8 mouse cellular contexts compared by ENCODE assay signal in the genomic region with DNA sequence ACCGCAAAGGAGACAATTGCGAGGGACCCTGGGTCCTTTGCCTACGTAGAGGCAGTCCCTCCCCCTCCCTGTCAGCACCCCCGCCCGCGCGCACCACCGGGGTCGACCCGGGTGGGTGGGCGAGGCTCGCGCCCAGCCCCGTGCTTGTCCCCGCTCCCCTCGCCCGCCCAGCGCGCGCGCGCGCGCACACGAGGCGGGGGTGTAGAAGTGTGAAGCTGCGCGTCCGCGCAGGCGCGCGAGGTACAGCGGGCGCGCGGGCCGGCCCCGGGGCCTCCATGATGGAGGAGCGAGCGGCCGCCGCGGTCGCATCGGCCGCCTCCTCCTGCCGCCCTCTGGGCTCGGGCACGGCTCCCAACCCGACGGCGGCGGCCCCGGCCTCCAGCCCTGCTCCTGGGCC. TPM values are rescaled to one million over a fixed set of nuclear protein-coding genes. Genes with fewer than 3 reads are reported as not detected.
DNase-seq lines count a peak whose midpoint lies in the region; ATAC-seq and TF ChIP-seq lines count a peak whose summit lies in the region.

No protein-coding gene starts in this region.

- H3K4me2 ChIP-seq in midbrain, embryonic 11.5 days, result peak overlapping the region; percentile 72

- no peak for TF ChIP-seq CTCF in cortical plate, adult 2 months (IDR thresholded peaks at IDR 0.05; ENCODE audit: extremely low read depth, insufficient read depth, low read length)
- TF ChIP-seq CTCF in small intestine, adult 2 months (IDR thresholded peaks at IDR 0.05; ENCODE audit: extremely low read depth, insufficient read length, insufficient replicate concordance, low read depth, low read length), result no peak

- H3K27ac ChIP-seq in cortical plate, adult 2 months (ENCODE audit: insufficient read depth, low read length), result peak overlapping the region; percentile 100
- peak overlapping the region; percentile 99 for H3K27ac ChIP-seq in midbrain, embryonic 11.5 days (ENCODE audit: low read depth, low read length)
- peak overlapping the region; percentile 59 for H3K27ac ChIP-seq in small intestine, adult 2 months (ENCODE audit: insufficient read depth, low read depth, low read length)

- TF ChIP-seq POLR2A in cortical plate, adult 2 months (IDR thresholded peaks at IDR 0.05; ENCODE audit: extremely low read depth, insufficient read depth, low read length), result peak; percentile 12; the same call in 1 of the 2 replicates
- TF ChIP-seq POLR2A in small intestine, adult 2 months (IDR thresholded peaks at IDR 0.05; ENCODE audit: low read depth, low read length), result peak; percentile 45; the same call in 1 of the 2 replicates

- peak; percentile 6 to 27 for DNase-seq in monocyte, adult 2 months (ENCODE audit: low read depth in 1 of 2, low spot score in 2 of 2)
- DNase-seq in gastrocnemius, postnatal 10 days, result peak; percentile 77
- peak; percentile 89 for DNase-seq in left cerebral cortex, postnatal 4 days
- peak; percentile 99 for DNase-seq in midbrain, embryonic 11.5 days (ENCODE audit: low spot score, missing footprints)

- WGBS in midbrain, embryonic 11.5 days, result under 1% methylated on average over 48 of the region's 55 CpGs
- WGBS in small intestine, adult 2 months, result under 1% methylated on average over 45 of the region's 55 CpGs

- no peaks in the 10 kb centered on the region for H3K36me3 ChIP-seq in midbrain, embryonic 11.5 days (ENCODE audit: control insufficient read depth, insufficient read depth, low read length)
- peaks cover 2% of the 10 kb centered on the region; the same call in 1 of the 2 replicates for H3K36me3 ChIP-seq in small intestine, adult 2 months (ENCODE audit: control insufficient read depth, insufficient read depth, low read length)

- H3K9ac ChIP-seq in midbrain, embryonic 11.5 days (ENCODE audit: low read length), result peak overlapping the region; percentile 100

- intact Hi-C loops in left cerebral cortex, postnatal 4 days (cut with DNase I), result no loop called here

- H3K4me1 ChIP-seq in cortical plate, adult 2 months (ENCODE audit: control insufficient read depth, insufficient read depth, low read length), result peaks cover 26% of the 10 kb centered on the region
- peaks cover 51% of the 10 kb centered on the region for H3K4me1 ChIP-seq in midbrain, embryonic 11.5 days (ENCODE audit: control insufficient read depth, insufficient read depth, low read length)
- H3K4me1 ChIP-seq in small intestine, adult 2 months (ENCODE audit: control insufficient read depth, insufficient read depth, insufficient read length, low read length), result peaks cover 12% of the 10 kb centered on the region; the same call in 1 of the 2 replicates

- ATAC-seq in monocyte, adult 5-6 weeks (replicated peaks; ENCODE audit: insufficient number of reproducible peaks, low FRiP score, low TSS enrichment, poor library complexity, severe bottlenecking), result no peak
- peak; percentile 80 for ATAC-seq in inflammation-experienced regulatory T-cells, adult 6 months
- ATAC-seq in midbrain, embryonic 11.5 days (ENCODE audit: low FRiP score), result peak; percentile 75

- H3K9me3 ChIP-seq in midbrain, embryonic 11.5 days (ENCODE audit: control insufficient read depth, low read length), result no peaks in the 10 kb centered on the region

- peak overlapping the region; percentile 90 for H3K4me3 ChIP-seq in cortical plate, adult 2 months (ENCODE audit: insufficient read depth, low read length)
- peak overlapping the region; percentile 97 for H3K4me3 ChIP-seq in midbrain, embryonic 11.5 days (ENCODE audit: low read depth, low read length)
- peak overlapping the region; percentile 95 for H3K4me3 ChIP-seq in small intestine, adult 2 months (ENCODE audit: low read depth, low read length)

- H3K27me3 ChIP-seq in midbrain, embryonic 11.5 days (ENCODE audit: control insufficient read depth, insufficient read depth, low read length), result peaks cover 20% of the 10 kb centered on the region
- H3K27me3 ChIP-seq in small intestine, adult 2 months (ENCODE audit: control insufficient read depth, insufficient read depth, low read length), result no peaks in the 10 kb centered on the region

RNA-seq across cellular contexts. Expression of a gene that starts 0.4 kb away (rescaled TPM):
- total RNA-seq in monocyte, adult 5-6 weeks (2017), result 70.9 to 99.8 TPM (median 71.5 TPM) in 3 replicates
- 291 and 307 TPM in 2 replicates for polyA plus RNA-seq in cortical plate, adult 2 months (2012; rRNA removed)
- total RNA-seq in gastrocnemius, postnatal 10 days (2021), result 10 to 100 TPM; 42.3 to 46.1 TPM
- polyA plus RNA-seq in inflammation-experienced regulatory T-cells, adult 6 months (2017; shearing (Covaris generic)), result 10 to 100 TPM; 16.1 to 24.1 (median 19.7) TPM
- total RNA-seq in left cerebral cortex, postnatal 4 days (2021), result 100 to 1,000 TPM; 223 to 229 TPM
- 111 and 115 TPM in 2 replicates for polyA plus RNA-seq in midbrain, embryonic 11.5 days (2014; fragmentation: Nextera tagmentation; extraction: Ambion mirVana)
- polyA plus RNA-seq in small intestine, adult 2 months (2012; rRNA removed), result 58.9 and 119 TPM in 2 replicates

RNA-seq across cellular contexts. Expression of a gene that starts 0.5 kb away (rescaled TPM):
- 9.6 to 15.3 TPM (median 10.6 TPM) in 3 replicates for total RNA-seq in monocyte, adult 5-6 weeks (2017)
- 42.3 and 44.0 TPM in 2 replicates for polyA plus RNA-seq in cortical plate, adult 2 months (2012; rRNA removed)
- total RNA-seq in gastrocnemius, postnatal 10 days (2021), result 10 to 100 TPM; 23.2 to 23.3 TPM
- polyA plus RNA-seq in inflammation-experienced regulatory T-cells, adult 6 months (2017; shearing (Covaris generic)), result 1 to 10 TPM; 5.7 to 9.6 (median 8.9) TPM
- total RNA-seq in left cerebral cortex, postnatal 4 days (2021), result 10 to 100 TPM; 35.8 to 38.9 TPM
- polyA plus RNA-seq in midbrain, embryonic 11.5 days (2014; fragmentation: Nextera tagmentation; extraction: Ambion mirVana), result 24.3 and 25.9 TPM in 2 replicates
- polyA plus RNA-seq in small intestine, adult 2 months (2012; rRNA removed), result 14.6 and 24.5 TPM in 2 replicates

RNA-seq across cellular contexts. Expression of a gene that starts 26.6 kb away (rescaled TPM):
- 13.1 to 26.6 TPM (median 15.6 TPM) in 3 replicates for total RNA-seq in monocyte, adult 5-6 weeks (2017)
- polyA plus RNA-seq in cortical plate, adult 2 months (2012; rRNA removed), result 6.5 and 6.8 TPM in 2 replicates
- 10 to 100 TPM in 1 of 2 experiments, 1 to 10 TPM in 1; 9.8 to 14.0 TPM for total RNA-seq in gastrocnemius, postnatal 10 days (2021)
- 10 to 100 TPM; 38.3 to 51.4 (median 47.1) TPM for polyA plus RNA-seq in inflammation-experienced regulatory T-cells, adult 6 months (2017; shearing (Covaris generic))
- 1 to 10 TPM; 9.1 to 9.5 TPM for total RNA-seq in left cerebral cortex, postnatal 4 days (2021)
- polyA plus RNA-seq in midbrain, embryonic 11.5 days (2014; fragmentation: Nextera tagmentation; extraction: Ambion mirVana), result 9.2 and 10.3 TPM in 2 replicates
- 22.9 and 44.0 TPM in 2 replicates for polyA plus RNA-seq in small intestine, adult 2 months (2012; rRNA removed)

RNA-seq across cellular contexts. Expression of a gene that starts 34.9 kb away (rescaled TPM):
- total RNA-seq in monocyte, adult 5-6 weeks (2017), result 40.9 to 71.2 TPM (median 56.6 TPM) in 3 replicates
- 5.7 and 6.1 TPM in 2 replicates for polyA plus RNA-seq in cortical plate, adult 2 months (2012; rRNA removed)
- 10 to 100 TPM; 32.5 to 34.9 TPM for total RNA-seq in gastrocnemius, postnatal 10 days (2021)
- 100 to 1,000 TPM; 134 to 155 (median 155) TPM for polyA plus RNA-seq in inflammation-experienced regulatory T-cells, adult 6 months (2017; shearing (Covaris generic))
- 1 to 10 TPM; 8.8 TPM for total RNA-seq in left cerebral cortex, postnatal 4 days (2021)
- polyA plus RNA-seq in midbrain, embryonic 11.5 days (2014; fragmentation: Nextera tagmentation; extraction: Ambion mirVana), result 20.7 and 23.2 TPM in 2 replicates
- polyA plus RNA-seq in small intestine, adult 2 months (2012; rRNA removed), result 37.8 and 43.5 TPM in 2 replicates

RNA-seq across cellular contexts. Expression of a gene that starts 59.0 kb away (rescaled TPM):
- total RNA-seq in monocyte, adult 5-6 weeks (2017), result not detected in 3 replicates
- 169 and 184 TPM in 2 replicates for polyA plus RNA-seq in cortical plate, adult 2 months (2012; rRNA removed)
- 10 to 100 TPM in 1 of 2 experiments, 1 to 10 TPM in 1; 9.5 to 10.9 TPM for total RNA-seq in gastrocnemius, postnatal 10 days (2021)
- polyA plus RNA-seq in inflammation-experienced regulatory T-cells, adult 6 months (2017; shearing (Covaris generic)), result not detected
- 10 to 100 TPM; 57.6 to 61.8 TPM for total RNA-seq in left cerebral cortex, postnatal 4 days (2021)
- 4.8 and 5.3 TPM in 2 replicates for polyA plus RNA-seq in midbrain, embryonic 11.5 days (2014; fragmentation: Nextera tagmentation; extraction: Ambion mirVana)
- 21.6 and 24.2 TPM in 2 replicates for polyA plus RNA-seq in small intestine, adult 2 months (2012; rRNA removed)

Comparison
In these comparisons a context has a peak if more than half of its experiments do, and no peak if none do; other contexts are left out.
1. DNase-seq: peak in every context shown above with its lines; median percentile 99 in midbrain, embryonic 11.5 days; 89 in left cerebral cortex, postnatal 4 days; 77 in gastrocnemius, postnatal 10 days; 16 in monocyte, adult 2 months.